Mouse (Mus musculus) lung, embryonic 15.5 days (tissue): ENCODE data around the gene Eif5. TPM values are rescaled to one million over a fixed set of nuclear protein-coding genes. Genes with fewer than 3 reads are reported as not detected.

Experiments
- ATAC-seq: fragments of 200-750 bp; cut with Nextera tagmentation; 2 replicates; pipeline ENCODE4 v1.8.0; 2017; ENCODE audit warnings: moderate number of reproducible peaks, borderline replicate concordance; ENCODE audit not compliant: low FRiP score, low TSS enrichment; ENCODE audit errors: extremely low read depth
- H3K27ac ChIP-seq: fragments of 300-500 bp; sonication (generic); 2 replicates; pipeline ENCODE4 v1.5.1; 2015; ENCODE audit warnings: moderate library complexity, mild to moderate bottlenecking, inconsistent platforms
- H3K27me3 ChIP-seq: fragments of 300-500 bp; sonication (generic); 2 replicates; pipeline ENCODE4 v1.6.1; 2015; ENCODE audit warnings: inconsistent platforms
- H3K36me3 ChIP-seq: fragments of 300-500 bp; sonication (generic); 2 replicates; pipeline ENCODE4 v1.6.1; 2015; ENCODE audit warnings: inconsistent platforms
- H3K4me1 ChIP-seq: fragments of 300-500 bp; sonication (generic); 2 replicates; pipeline ENCODE4 v1.6.1; 2015; ENCODE audit warnings: inconsistent platforms
- H3K4me2 ChIP-seq: fragments of 300-500 bp; sonication (generic); 2 replicates; pipeline ENCODE4 v1.6.1; 2015; ENCODE audit warnings: inconsistent platforms, mild to moderate bottlenecking, moderate library complexity
- H3K4me3 ChIP-seq: fragments of 300-500 bp; sonication (generic); 2 replicates; pipeline ENCODE4 v1.5.1; 2015; ENCODE audit warnings: mild to moderate bottlenecking, inconsistent platforms
- H3K9ac ChIP-seq: fragments of 300-500 bp; sonication (generic); 2 replicates; pipeline ENCODE4 v1.6.1; 2015; ENCODE audit warnings: inconsistent platforms
- H3K9me3 ChIP-seq: fragments of 300-500 bp; sonication (generic); 2 replicates; pipeline ENCODE4 v1.6.1; 2016; ENCODE audit warnings: inconsistent platforms
- WGBS: fragments of 180-500 bp; shearing (Covaris S2); methylation state at CpG from one replicate; pipeline ENCODE4 v1.1.7; 2015; 5-methylcytosine and 5-hydroxymethylcytosine counted together
- polyA plus RNA-seq: library from polyadenylated mRNA; unstranded; fragments of >200 nt; fragmentation: Nextera tagmentation; extraction: Ambion mirVana; gene quantifications from 2 replicates; pipeline ENCODE4 v1.2.1, GENCODE M21; 2015

The Eif5 gene
- polyA plus RNA-seq, 1 experiment from 2014 or later, result 471 TPM

GRCm38 (mm10) chr12:111527643-111528281, 10.1 kb upstream of the Eif5 start:
- no peak overlapping the region for H3K4me2 ChIP-seq
- no peaks in the 10 kb centered on the region for H3K36me3 ChIP-seq
- no peaks in the 10 kb centered on the region for H3K27me3 ChIP-seq
- no peak for ATAC-seq
- no peak overlapping the region for H3K4me3 ChIP-seq
- H3K4me1 ChIP-seq, result no peaks in the 10 kb centered on the region
- no peak overlapping the region for H3K9ac ChIP-seq
- WGBS, result 51% methylated on average over 8 of the region's 8 CpGs
- H3K9me3 ChIP-seq, result no peaks in the 10 kb centered on the region
- H3K27ac ChIP-seq, result no peak overlapping the region

- ATAC-seq, result no peak
- Histone ChIP-seq H3K27ac (no peak overlapping the region), H3K9me3 (no peaks in the 10 kb centered on the region), H3K4me2 (no peak overlapping the region), H3K9ac (no peak overlapping the region), H3K4me1 (no peaks in the 10 kb centered on the region), H3K36me3 (no peaks in the 10 kb centered on the region), H3K27me3 (no peaks in the 10 kb centered on the region), H3K4me3 (no peak overlapping the region)
- 7% methylated on average over 8 of the region's 8 CpGs for WGBS
These were observed 8.6 kb upstream of the Eif5 start for GRCm38 (mm10) chr12:111529192-111529591.

- H3K4me1 ChIP-seq, result peaks cover 9% of the 10 kb centered on the region
- no peaks in the 10 kb centered on the region for H3K36me3 ChIP-seq
- no peak for ATAC-seq
- no peak overlapping the region for H3K27ac ChIP-seq
- H3K9ac ChIP-seq, result no peak overlapping the region
- H3K4me3 ChIP-seq, result no peak overlapping the region
- H3K4me2 ChIP-seq, result no peak overlapping the region
- 49% methylated on average over 11 of the region's 11 CpGs for WGBS
- no peaks in the 10 kb centered on the region for H3K9me3 ChIP-seq
- no peaks in the 10 kb centered on the region for H3K27me3 ChIP-seq
These were observed 4.6 kb upstream of the Eif5 start for GRCm38 (mm10) chr12:111533096-111533794.

GRCm38 (mm10) chr12:111535281-111535680, 2.5 kb upstream of the Eif5 start:
- Histone ChIP-seq H3K9me3 (no peaks in the 10 kb centered on the region), H3K4me2 (no peak overlapping the region), H3K27me3 (no peaks in the 10 kb centered on the region), H3K4me3 (no peak overlapping the region), H3K9ac (no peak overlapping the region), H3K36me3 (peaks cover 10% of the 10 kb centered on the region), H3K27ac (no peak overlapping the region), H3K4me1 (peaks cover 20% of the 10 kb centered on the region)
- whole genome bisulfite sequencing, result 45% methylated on average over 6 of the region's 6 CpGs
- no peak for ATAC-seq

- H3K4me2 ChIP-seq, result no peak overlapping the region
These were observed 2.1 kb upstream of the Eif5 start for GRCm38 (mm10) chr12:111535762-111536161.

GRCm38 (mm10) chr12:111536746-111537145, 1.1 kb upstream of the Eif5 start:
- peak overlapping the region; percentile 70 for H3K4me2 ChIP-seq
- peak overlapping the region; percentile 80 for H3K4me3 ChIP-seq
- peak overlapping the region; percentile 98 for H3K9ac ChIP-seq
- H3K27ac ChIP-seq, result no peak overlapping the region
- H3K36me3 ChIP-seq, result peaks cover 25% of the 10 kb centered on the region
- ATAC-seq, result no peak
- H3K4me1 ChIP-seq, result peaks cover 26% of the 10 kb centered on the region
- no peaks in the 10 kb centered on the region for H3K27me3 ChIP-seq
- H3K9me3 ChIP-seq, result no peaks in the 10 kb centered on the region
- 51% methylated on average over 4 of the region's 4 CpGs for WGBS

More at GRCm38 (mm10) chr12:111535762-111536161, 2.1 kb upstream of the Eif5 start:
- Histone ChIP-seq H3K4me3 (no peak overlapping the region), H3K4me1 (peaks cover 25% of the 10 kb centered on the region), H3K9ac (no peak overlapping the region), H3K27ac (no peak overlapping the region), H3K27me3 (no peaks in the 10 kb centered on the region), H3K9me3 (no peaks in the 10 kb centered on the region), H3K36me3 (peaks cover 15% of the 10 kb centered on the region)
- WGBS, result 64% methylated on average over 5 of the region's 5 CpGs
- no peak for ATAC-seq

- H3K4me3 ChIP-seq, result peak overlapping the region; percentile 80
- peak overlapping the region; percentile 80 for H3K27ac ChIP-seq
- no peaks in the 10 kb centered on the region for H3K9me3 ChIP-seq
- H3K4me1 ChIP-seq, result peaks cover 26% of the 10 kb centered on the region
- under 1% methylated on average over 22 of the region's 22 CpGs for WGBS
- H3K36me3 ChIP-seq, result peaks cover 31% of the 10 kb centered on the region
- peak overlapping the region; percentile 70 for H3K4me2 ChIP-seq
- peak overlapping the region; percentile 98 for H3K9ac ChIP-seq
- ATAC-seq, result peak; percentile 35; the same call in 1 of the 2 replicates
- no peaks in the 10 kb centered on the region for H3K27me3 ChIP-seq
These were observed 475 bp upstream of the Eif5 start for GRCm38 (mm10) chr12:111537341-111537740.

- Histone ChIP-seq H3K4me3 (peak overlapping the region; percentile 80), H3K27ac (peak overlapping the region; percentile 96), H3K9ac (peak overlapping the region; percentile 92), H3K27me3 (no peaks in the 10 kb centered on the region), H3K9me3 (no peaks in the 10 kb centered on the region), H3K4me2 (peak overlapping the region; percentile 81), H3K36me3 (peaks cover 42% of the 10 kb centered on the region), H3K4me1 (peaks cover 26% of the 10 kb centered on the region)
- peak; percentile 70 for ATAC-seq
- under 1% methylated on average over 95 of the region's 111 CpGs for WGBS
These were observed 650 bp downstream of the Eif5 start for GRCm38 (mm10) chr12:111538292-111539040.

GRCm38 (mm10) chr12:111539041-111539345, 1.2 kb downstream of the Eif5 start:
- WGBS, result 1% methylated on average over 18 of the region's 18 CpGs
- ATAC-seq, result no peak
- H3K36me3 ChIP-seq, result peaks cover 47% of the 10 kb centered on the region
- H3K9ac ChIP-seq, result peak overlapping the region; percentile 92
- H3K4me1 ChIP-seq, result peaks cover 26% of the 10 kb centered on the region
- H3K27ac ChIP-seq, result peak overlapping the region; percentile 96
- H3K9me3 ChIP-seq, result no peaks in the 10 kb centered on the region
- H3K4me3 ChIP-seq, result peak overlapping the region; percentile 80
- H3K4me2 ChIP-seq, result peak overlapping the region; percentile 81
- H3K27me3 ChIP-seq, result no peaks in the 10 kb centered on the region

GRCm38 (mm10) chr12:111547070-111547469, 9.3 kb downstream of the Eif5 start:
- 86% methylated on average over 3 of the region's 3 CpGs for whole genome bisulfite sequencing
- no peak overlapping the region for H3K9ac ChIP-seq
- H3K4me2 ChIP-seq, result no peak overlapping the region
- H3K27me3 ChIP-seq, result no peaks in the 10 kb centered on the region
- H3K36me3 ChIP-seq, result peaks cover 52% of the 10 kb centered on the region
- H3K4me3 ChIP-seq, result no peak overlapping the region
- no peaks in the 10 kb centered on the region for H3K9me3 ChIP-seq
- no peak for ATAC-seq
- H3K4me1 ChIP-seq, result no peaks in the 10 kb centered on the region
- no peak overlapping the region for H3K27ac ChIP-seq

GRCm38 (mm10) chr12:111548555-111549289, 10.9 kb downstream of the Eif5 start:
- H3K36me3 ChIP-seq, result peaks cover 35% of the 10 kb centered on the region
- ATAC-seq, result no peak
- no peaks in the 10 kb centered on the region for H3K4me1 ChIP-seq
- H3K27ac ChIP-seq, result no peak overlapping the region
- H3K4me3 ChIP-seq, result no peak overlapping the region
- no peak overlapping the region for H3K4me2 ChIP-seq
- no peaks in the 10 kb centered on the region for H3K9me3 ChIP-seq
- H3K27me3 ChIP-seq, result no peaks in the 10 kb centered on the region
- no peak overlapping the region for H3K9ac ChIP-seq
- WGBS, result 50% methylated on average over 2 of the region's 2 CpGs
